Mouse (Mus musculus) frontal cortex, postnatal 10 days (tissue): ENCODE results near the gene Nxpe3.

Source experiments
- DNase-seq, 2 experiments: peaks; one replicate each; pipeline ENCODE4 v3.0.0; 2022; ENCODE audit warnings: low spot score in 2 of 2, mixed read lengths in 1 of 2

Gene Nxpe3

GRCm38 (mm10) chr16:55811792-55812191, 83.3 kb downstream of the Nxpe3 start:
- no peak for DNase-seq

GRCm38 (mm10) chr16:55809779-55810514, 85.1 kb downstream of the Nxpe3 start:
- no peak for DNase-seq

DNA sequence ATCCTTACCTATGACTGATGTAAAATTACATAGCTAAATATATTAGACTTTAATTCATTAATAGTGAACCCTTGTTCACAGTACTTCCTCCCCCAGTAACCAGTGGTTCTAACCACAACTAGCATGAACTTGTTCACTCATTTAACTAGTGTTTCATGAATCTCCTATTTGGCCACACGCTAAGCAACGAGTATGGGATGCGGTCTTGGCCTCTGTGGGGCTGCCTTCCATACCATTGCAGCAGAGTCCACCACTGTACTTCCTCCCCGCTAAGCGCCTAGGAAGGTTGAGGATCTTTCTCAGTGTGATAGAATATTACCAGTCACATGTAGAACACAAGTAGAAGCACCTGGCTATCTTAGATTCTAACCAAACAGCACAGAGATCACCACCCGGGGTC, 85.7 kb downstream of the Nxpe3 start:
- DNase-seq = no peak

- DNase-seq = no peak
These were observed 87.6 kb downstream of the Nxpe3 start for GRCm38 (mm10) chr16:55807505-55807932.

- DNase-seq = no peak
These were observed 90.3 kb downstream of the Nxpe3 start for GRCm38 (mm10) chr16:55804799-55805198.

- no peak for DNase-seq
These were observed 93.5 kb downstream of the Nxpe3 start for GRCm38 (mm10) chr16:55801629-55802028.

DNA sequence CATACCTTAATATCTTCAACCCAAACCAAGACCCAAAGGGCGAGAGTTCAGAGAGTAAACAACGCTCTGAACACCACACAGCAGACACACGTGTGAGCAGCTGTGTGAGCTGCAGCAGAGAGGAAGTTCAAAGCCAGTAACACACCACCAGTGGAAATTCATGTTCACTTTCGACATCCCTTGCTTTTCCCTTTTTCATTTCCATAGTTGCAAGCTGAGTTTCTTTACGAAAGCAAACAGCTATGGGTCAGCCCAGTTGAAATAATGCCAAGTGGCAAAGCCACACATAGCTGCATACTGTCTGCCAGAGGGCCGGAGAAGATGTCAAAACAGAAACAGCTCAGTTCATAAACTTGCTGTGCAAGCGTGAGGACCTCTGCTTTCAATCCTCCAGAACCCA, 96.2 kb downstream of the Nxpe3 start:
- DNase-seq = no peak

DNA sequence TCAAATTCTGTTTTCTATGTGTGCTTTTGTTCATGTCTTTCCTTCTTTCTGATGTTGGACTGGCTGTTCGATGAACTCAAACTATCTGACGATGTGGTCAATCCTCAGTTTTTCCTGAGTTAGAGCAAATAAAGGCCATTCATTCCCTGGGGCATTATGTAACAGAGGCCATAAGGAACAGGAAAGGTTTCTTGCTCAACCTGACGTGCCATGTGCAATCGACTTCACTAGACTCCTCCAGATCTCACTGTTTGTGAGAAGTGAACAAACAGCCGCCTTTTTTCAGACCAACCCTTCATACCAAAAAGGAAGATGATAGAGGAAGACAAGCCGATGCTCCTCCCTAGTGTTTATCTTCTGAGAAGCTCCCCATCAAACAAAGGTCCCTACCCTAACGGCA, 104.8 kb downstream of the Nxpe3 start:
- no peak for DNase-seq
